Mouse (Mus musculus): ENCODE measurements around the gene Mylk.

DNA sequence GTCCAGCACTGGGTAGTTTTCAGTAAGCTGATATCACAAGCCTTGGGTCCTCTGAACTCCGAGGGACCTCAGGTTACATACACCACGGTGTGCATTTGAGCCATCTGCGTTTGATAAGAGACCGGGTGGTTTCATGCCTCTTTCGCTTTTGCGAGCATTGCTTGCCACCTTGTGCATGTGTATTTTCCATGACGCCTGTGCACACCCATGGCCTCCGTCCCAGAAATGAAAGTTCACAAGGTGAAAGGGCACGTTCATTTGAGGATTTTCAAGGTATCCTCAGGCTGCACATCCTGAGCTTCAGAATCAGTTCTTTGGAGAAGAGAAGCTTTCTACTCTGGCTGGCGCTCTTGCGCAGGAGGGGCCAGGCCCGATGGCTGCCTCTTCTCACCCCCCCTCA, 227.5 kb downstream of the Mylk start:
- no peak for TF ChIP-seq CTCF (IDR thresholded peaks at IDR 0.05; ENCODE audit: insufficient read depth, low read length)
- TF ChIP-seq POLR2A (IDR thresholded peaks at IDR 0.05; ENCODE audit: borderline replicate concordance, extremely low read depth, low read depth, low read length): no peak
